15 mouse cellular contexts compared by ENCODE assay signal in the genomic region with DNA sequence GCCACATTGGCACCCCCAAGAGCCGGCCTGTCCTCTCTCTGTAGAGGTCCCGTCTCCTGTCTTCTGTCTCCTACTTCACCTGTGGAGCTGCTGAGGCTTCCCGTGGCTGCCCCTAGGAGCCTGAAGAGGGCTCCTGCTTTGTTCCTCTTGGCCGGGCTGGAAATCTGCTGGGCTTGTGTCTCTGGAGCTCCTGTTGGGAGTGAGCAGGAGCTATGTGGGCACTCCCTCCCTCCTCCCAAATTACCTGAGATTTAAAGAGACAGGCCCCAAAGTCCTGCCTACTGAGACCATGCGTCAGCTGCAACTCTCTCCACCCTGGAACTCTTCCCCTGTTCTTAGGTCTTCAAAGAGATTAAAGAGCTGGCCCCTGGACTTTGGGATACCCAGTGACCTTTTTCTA. TPM values are rescaled to one million over a fixed set of nuclear protein-coding genes. Genes with fewer than 3 reads are reported as not detected.
DNase-seq lines count a peak whose midpoint lies in the region; ATAC-seq and TF ChIP-seq lines count a peak whose summit lies in the region.
"Had no signal": no experiment of that assay in that cellular context is flagged by ENCODE, and none has a peak within 500 bp of the region (broad histone marks: within the 10 kb centered on the region; RNA-seq: fewer than 3 reads in every experiment).

A gene (minus strand): TSS at position 228 of the 400 bp plus-strand sequence.

- no peak within 1 kb of the TSS for H3K27ac ChIP-seq in kidney, embryonic 14.5 days (ENCODE audit: low read depth, low read length)
- no peak within 1 kb of the TSS for H3K27ac ChIP-seq in cortical plate, adult 2 months (ENCODE audit: insufficient read depth, low read length)
- H3K27ac ChIP-seq in intestine, postnatal 0 days (ENCODE audit: low read depth, low read length) = no peak within 1 kb of the TSS
- H3K27ac ChIP-seq in heart, embryonic 11.5 days (ENCODE audit: low read depth, low read length) = no peak within 1 kb of the TSS
- H3K27ac ChIP-seq: midbrain, embryonic 12.5 days had no signal

- DNase-seq in kidney, adult 8-10 months = no peak
- peak; percentile 35 for DNase-seq in lung, postnatal 36 days
- DNase-seq in gastrocnemius, postnatal 4 days (ENCODE audit: low spot score in 2 of 2) = no peak
- DNase-seq: adrenal gland, postnatal 10 days; B cell, adult 2 months; cerebellum, adult 8-10 months; gastrocnemius, postnatal 36 days; thymus, postnatal 36 days had no signal

- no peaks in the 10 kb centered on the region for H3K27me3 ChIP-seq in kidney, embryonic 14.5 days (ENCODE audit: control insufficient read depth, insufficient read depth, low read length)
- no peaks in the 10 kb centered on the region for H3K27me3 ChIP-seq in intestine, postnatal 0 days (replicated peaks; ENCODE audit: control insufficient read depth, insufficient read depth, low read length)
- H3K27me3 ChIP-seq in heart, embryonic 11.5 days (ENCODE audit: control insufficient read depth, insufficient read depth, low read length) = no peaks in the 10 kb centered on the region
- H3K27me3 ChIP-seq: midbrain, embryonic 12.5 days had no signal

- 0 out of 2 replicates have a peak, but pooled peaks have one; percentile 35 for ATAC-seq in kidney, embryonic 14.5 days (ENCODE audit: low FRiP score, low TSS enrichment)
- no peak for ATAC-seq in intestine, postnatal 0 days
- ATAC-seq in heart, embryonic 11.5 days (replicated peaks; ENCODE audit: insufficient number of reproducible peaks, low FRiP score, low TSS enrichment) = no peak
- ATAC-seq: inflammation-experienced regulatory T-cells, adult 6 months had no signal

- peak within 1 kb of the TSS; percentile 32 for H3K4me2 ChIP-seq in kidney, embryonic 14.5 days (replicated peaks; ENCODE audit: low read depth, low read length)
- H3K4me2 ChIP-seq in intestine, postnatal 0 days (replicated peaks; ENCODE audit: low read depth) = 0 out of 2 replicates have a peak within 1 kb of the TSS, but pooled peaks have one; percentile 30
- H3K4me2 ChIP-seq in heart, embryonic 11.5 days = no peak within 1 kb of the TSS
- H3K4me2 ChIP-seq: midbrain, embryonic 12.5 days had no signal

- TF ChIP-seq POLR2A in cortical plate, adult 2 months (IDR thresholded peaks at IDR 0.05; ENCODE audit: extremely low read depth, insufficient read depth, low read length) = no peak

- no peaks in the 10 kb centered on the region for H3K9me3 ChIP-seq in kidney, embryonic 14.5 days (ENCODE audit: control insufficient read depth, low read length)
- H3K9me3 ChIP-seq in intestine, postnatal 0 days (ENCODE audit: control insufficient read depth) = no peaks in the 10 kb centered on the region
- H3K9me3 ChIP-seq in heart, embryonic 11.5 days (replicated peaks; ENCODE audit: control insufficient read depth, low read length) = no peaks in the 10 kb centered on the region
- H3K9me3 ChIP-seq: midbrain, embryonic 12.5 days had no signal

- H3K4me3 ChIP-seq in kidney, embryonic 14.5 days (ENCODE audit: low read length) = peak within 1 kb of the TSS; percentile 20; the same call in 1 of the 2 replicates
- peak within 1 kb of the TSS; percentile 19 for H3K4me3 ChIP-seq in cortical plate, adult 2 months (ENCODE audit: insufficient read depth, low read length)
- no peak within 1 kb of the TSS for H3K4me3 ChIP-seq in intestine, postnatal 0 days (ENCODE audit: low read depth, low read length)
- no peak within 1 kb of the TSS for H3K4me3 ChIP-seq in heart, embryonic 11.5 days (ENCODE audit: low read depth, low read length)
- H3K4me3 ChIP-seq: midbrain, embryonic 12.5 days had no signal

- H3K9ac ChIP-seq in kidney, embryonic 14.5 days (ENCODE audit: low read depth, low read length) = peak within 1 kb of the TSS; percentile 34
- no peak within 1 kb of the TSS for H3K9ac ChIP-seq in intestine, postnatal 0 days (ENCODE audit: low read depth, low read length)
- no peak within 1 kb of the TSS for H3K9ac ChIP-seq in heart, embryonic 11.5 days (ENCODE audit: low read depth, low read length)
- H3K9ac ChIP-seq: midbrain, embryonic 12.5 days had no signal

- no peaks in the 10 kb centered on the region for H3K4me1 ChIP-seq in kidney, embryonic 14.5 days (ENCODE audit: control insufficient read depth, insufficient read depth, low read length)
- no peaks in the 10 kb centered on the region; the same call in 1 of the 2 replicates for H3K4me1 ChIP-seq in cortical plate, adult 2 months (ENCODE audit: control insufficient read depth, insufficient read depth, low read length)
- 0 out of 2 replicates have a peak, but pooled peaks cover 4% of the 10 kb centered on the region for H3K4me1 ChIP-seq in intestine, postnatal 0 days (replicated peaks; ENCODE audit: control insufficient read depth, insufficient read depth, low read length)
- H3K4me1 ChIP-seq in heart, embryonic 11.5 days (ENCODE audit: control insufficient read depth, insufficient read depth, low read length) = no peaks in the 10 kb centered on the region
- H3K4me1 ChIP-seq: midbrain, embryonic 12.5 days had no signal

- no peaks in the 10 kb centered on the region for H3K36me3 ChIP-seq in kidney, embryonic 14.5 days (ENCODE audit: control insufficient read depth, insufficient read depth, low read length)
- no peaks in the 10 kb centered on the region for H3K36me3 ChIP-seq in intestine, postnatal 0 days (ENCODE audit: control insufficient read depth, insufficient read depth)
- no peaks in the 10 kb centered on the region for H3K36me3 ChIP-seq in heart, embryonic 11.5 days (ENCODE audit: control insufficient read depth, insufficient read depth, low read length)
- H3K36me3 ChIP-seq: midbrain, embryonic 12.5 days had no signal

- no peak for TF ChIP-seq CTCF in cortical plate, adult 2 months (IDR thresholded peaks at IDR 0.05; ENCODE audit: extremely low read depth, insufficient read depth, low read length)
- TF ChIP-seq CTCF in intestine, postnatal 0 days (IDR thresholded peaks at IDR 0.05; ENCODE audit: low read depth) = no peak

- whole genome bisulfite sequencing in kidney, embryonic 14.5 days = 12% methylated on average over 5 of the region's 5 CpGs
- 21% methylated on average over 5 of the region's 5 CpGs for WGBS in intestine, postnatal 0 days
- 12% methylated on average over 5 of the region's 5 CpGs for WGBS in heart, embryonic 11.5 days (ENCODE audit: insufficient replicate concordance)

RNA-seq across cellular contexts. Expression of the gene that starts here (rescaled TPM):
- polyA plus RNA-seq in kidney, embryonic 14.5 days (2014; fragmentation: Nextera tagmentation; extraction: Ambion mirVana) = 2.7 and 3.2 TPM in 2 replicates
- 3.3 and 4.2 TPM in 2 replicates for polyA plus RNA-seq in cortical plate, adult 2 months (2012; rRNA removed)
- polyA plus RNA-seq in intestine, postnatal 0 days (2015; fragmentation: Nextera tagmentation; extraction: Ambion mirVana) = 0.72 and 1.5 TPM in 2 replicates
- total RNA-seq in gastrocnemius, postnatal 4 days (2021) = not detected
- not detected in 2 replicates for polyA plus RNA-seq in heart, embryonic 11.5 days (2014; fragmentation: Nextera tagmentation; extraction: Ambion mirVana)
- total RNA-seq: adrenal gland, postnatal 10 days; gastrocnemius, postnatal 36 days had no signal
- polyA plus RNA-seq: heart, postnatal 0 days had no signal

Comparison
In these comparisons a context has a peak if more than half of its experiments do, and no peak if none do; other contexts are left out.
1. H3K4me3 ChIP-seq: peak in kidney, embryonic 14.5 days (single experiment) and cortical plate, adult 2 months (single experiment); none in intestine, postnatal 0 days (single experiment) and heart, embryonic 11.5 days (single experiment).